Mouse (Mus musculus) embryonic facial prominence, embryonic 15.5 days (tissue): ENCODE results near the gene Dchs2. TPM values are rescaled to one million over a fixed set of nuclear protein-coding genes. Genes with fewer than 3 reads are reported as not detected.

Experiments
- ATAC-seq: fragments of 200-750 bp; cut with Nextera tagmentation; 2 replicates; pipeline ENCODE4 v1.8.0; 2017; ENCODE audit warnings: low read depth, moderate TSS enrichment; ENCODE audit not compliant: insufficient number of reproducible peaks, low FRiP score, low TSS enrichment
- H3K27ac ChIP-seq: fragments of 300-500 bp; sonication (generic); replicated peaks from 2 replicates; pipeline ENCODE4 v1.5.1; 2015; ENCODE audit warnings: mild to moderate bottlenecking, inconsistent platforms
- H3K27me3 ChIP-seq: fragments of 300-500 bp; sonication (generic); 2 replicates; pipeline ENCODE4 v1.6.1; 2015; ENCODE audit warnings: inconsistent platforms
- H3K36me3 ChIP-seq: fragments of 300-500 bp; sonication (generic); 2 replicates; pipeline ENCODE4 v1.6.1; 2015; ENCODE audit warnings: mild to moderate bottlenecking, inconsistent platforms
- H3K4me1 ChIP-seq: fragments of 300-500 bp; sonication (generic); 2 replicates; pipeline ENCODE4 v1.6.1; 2015; ENCODE audit warnings: inconsistent platforms
- H3K4me2 ChIP-seq: fragments of 300-500 bp; sonication (generic); replicated peaks from 2 replicates; pipeline ENCODE4 v1.6.1; 2015; ENCODE audit warnings: mild to moderate bottlenecking, inconsistent platforms
- H3K4me3 ChIP-seq: fragments of 300-500 bp; sonication (generic); replicated peaks from 2 replicates; pipeline ENCODE4 v1.5.1; 2015; ENCODE audit warnings: mild to moderate bottlenecking, inconsistent platforms
- H3K9ac ChIP-seq: fragments of 300-500 bp; sonication (generic); 2 replicates; pipeline ENCODE4 v1.6.1; 2015; ENCODE audit warnings: inconsistent platforms
- H3K9me3 ChIP-seq: fragments of 300-500 bp; sonication (generic); replicated peaks from 2 replicates; pipeline ENCODE4 v1.6.1; 2016; ENCODE audit warnings: inconsistent platforms
- WGBS: fragments of 180-500 bp; shearing (Covaris S2); methylation state at CpG from one replicate; pipeline ENCODE4 v1.1.7; 2015; 5-methylcytosine and 5-hydroxymethylcytosine counted together
- polyA plus RNA-seq: library from polyadenylated mRNA; unstranded; fragments of >200 nt; fragmentation: Nextera tagmentation; extraction: Ambion mirVana; gene quantifications from 2 replicates; pipeline ENCODE4 v1.2.1, GENCODE M21; 2015

Gene Dchs2
- polyA plus RNA-seq = 1.1 and 1.2 TPM in 2 replicates

GRCm38 (mm10) chr3:83127726-83128448, at the start of gene Dchs2:
TSS of gene Dchs2 (plus strand) at chr3:83127948.
- H3K27me3 ChIP-seq = peaks cover 65% of the 10 kb centered on the region

DNA sequence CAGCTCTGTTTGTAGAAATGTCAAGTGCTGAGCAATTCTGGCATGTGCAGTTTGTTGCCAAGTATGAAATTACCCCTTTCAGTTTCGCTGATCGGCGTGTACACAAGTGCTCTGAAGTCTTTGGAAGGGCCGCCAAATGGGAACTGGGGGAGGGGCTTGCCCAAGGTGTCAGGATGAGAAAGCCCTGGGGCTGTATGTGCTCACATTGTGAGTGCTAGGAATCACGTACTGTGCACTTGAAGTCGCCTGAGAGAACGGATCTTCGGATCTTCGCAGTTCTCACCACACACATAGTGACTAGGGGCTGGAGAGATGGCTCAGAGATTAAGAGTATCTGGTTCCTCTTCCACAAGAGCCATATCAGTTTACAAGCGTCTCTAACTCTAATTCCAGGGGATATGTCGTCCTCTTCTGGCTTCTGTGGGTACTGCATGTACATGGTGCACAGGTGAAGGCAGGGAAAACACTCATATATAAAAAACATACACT, 47.1 kb upstream of the Dchs2 start:
- ATAC-seq = peak; percentile 77
- H3K4me1 ChIP-seq = peaks cover 6% of the 10 kb centered on the region
- H3K4me3 ChIP-seq = peak overlapping the region; percentile 36
- H3K36me3 ChIP-seq = no peaks in the 10 kb centered on the region
- H3K9me3 ChIP-seq = no peaks in the 10 kb centered on the region
- WGBS = under 1% methylated on average over 11 of the region's 11 CpGs
- H3K4me2 ChIP-seq = peak overlapping the region; percentile 57
- no peak overlapping the region for H3K9ac ChIP-seq
- H3K27me3 ChIP-seq = no peaks in the 10 kb centered on the region
- 0 out of 2 replicates have a peak overlapping the region, but pooled peaks have one; percentile 48 for H3K27ac ChIP-seq

More at GRCm38 (mm10) chr3:83127726-83128448, at the start of gene Dchs2:
- Histone ChIP-seq H3K9me3 (no peaks in the 10 kb centered on the region), H3K27ac (peak within 1 kb of the TSS; percentile 66), H3K4me3 (peak within 1 kb of the TSS; percentile 55), H3K4me1 (peaks cover 34% of the 10 kb centered on the region), H3K4me2 (peak within 1 kb of the TSS; percentile 98), H3K36me3 (no peaks in the 10 kb centered on the region), H3K9ac (peak within 1 kb of the TSS; percentile 21)
- WGBS = 1% methylated on average over 55 of the region's 55 CpGs
- ATAC-seq = peak; percentile 40; the same call in 1 of the 2 replicates

DNA sequence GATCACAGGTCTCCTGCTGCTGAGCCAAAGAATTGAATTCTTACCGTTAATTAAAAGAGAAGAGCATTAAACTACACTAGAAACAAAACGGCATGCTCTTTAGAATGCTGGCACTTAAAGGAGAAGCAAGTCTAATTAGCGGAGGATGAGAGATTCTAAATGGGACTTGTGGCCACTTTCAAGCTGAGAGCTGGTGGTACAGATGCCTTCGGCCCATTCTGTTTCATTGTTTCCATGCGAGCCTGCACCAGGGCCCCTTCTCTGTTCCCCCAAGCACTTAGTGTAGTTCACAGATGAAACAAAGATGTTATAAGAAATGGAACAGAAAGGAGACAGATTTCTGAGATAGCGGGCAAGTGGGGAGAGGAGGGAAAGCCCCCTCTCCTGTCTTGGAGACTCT, 30.2 kb upstream of the Dchs2 start:
- Histone ChIP-seq H3K9ac (no peak overlapping the region), H3K4me2 (no peak overlapping the region), H3K4me1 (peaks cover 6% of the 10 kb centered on the region), H3K36me3 (no peaks in the 10 kb centered on the region), H3K27me3 (no peaks in the 10 kb centered on the region), H3K4me3 (no peak overlapping the region), H3K27ac (no peak overlapping the region), H3K9me3 (no peaks in the 10 kb centered on the region)
- no peak for ATAC-seq
- WGBS = 63% methylated on average over 6 of the region's 6 CpGs

DNA sequence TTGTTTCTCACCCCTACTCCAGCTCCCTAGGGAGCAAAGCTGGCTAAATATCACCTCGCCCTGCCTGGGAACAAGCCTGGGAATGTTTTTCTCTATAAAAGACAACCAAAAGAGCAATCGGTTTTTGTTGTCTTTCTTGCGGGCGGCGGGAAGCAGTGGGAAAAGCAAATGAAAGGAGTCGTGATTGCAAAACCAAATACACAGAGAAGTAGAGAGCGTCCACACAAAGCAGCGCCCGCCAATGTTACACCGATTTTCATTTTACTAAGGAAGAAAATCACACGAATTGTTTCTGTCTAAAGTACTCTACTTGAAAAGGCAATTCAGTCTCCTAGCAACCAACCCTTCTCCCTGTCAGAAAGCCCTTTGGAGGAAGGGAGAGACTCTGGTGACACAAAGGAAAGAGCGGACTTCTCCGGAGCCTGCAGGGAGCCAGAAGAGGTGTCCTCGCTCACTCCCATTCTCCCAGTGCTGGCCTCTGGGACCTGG, 29.2 kb upstream of the Dchs2 start:
- WGBS = 18% methylated on average over 14 of the region's 14 CpGs
- Histone ChIP-seq H3K36me3 (no peaks in the 10 kb centered on the region), H3K27ac (no peak overlapping the region), H3K4me1 (peaks cover 6% of the 10 kb centered on the region), H3K4me2 (peak overlapping the region; percentile 44), H3K27me3 (no peaks in the 10 kb centered on the region), H3K9me3 (no peaks in the 10 kb centered on the region), H3K4me3 (peak overlapping the region; percentile 23), H3K9ac (0 out of 2 replicates have a peak overlapping the region, but pooled peaks have one; percentile 7)
- no peak for ATAC-seq

GRCm38 (mm10) chr3:83099139-83099538, 28.6 kb upstream of the Dchs2 start:
- H3K27me3 ChIP-seq = no peaks in the 10 kb centered on the region
- no peaks in the 10 kb centered on the region for H3K9me3 ChIP-seq
- H3K4me2 ChIP-seq = peak overlapping the region; percentile 44
- peaks cover 6% of the 10 kb centered on the region for H3K4me1 ChIP-seq
- no peak for ATAC-seq
- no peak overlapping the region for H3K4me3 ChIP-seq
- no peak overlapping the region for H3K27ac ChIP-seq
- no peak overlapping the region for H3K9ac ChIP-seq
- H3K36me3 ChIP-seq = no peaks in the 10 kb centered on the region
- 91% methylated on average over 1 of the region's 1 CpGs for WGBS

- no peaks in the 10 kb centered on the region for H3K9me3 ChIP-seq
- H3K27ac ChIP-seq = no peak overlapping the region
- 78% methylated on average over 6 of the region's 6 CpGs for WGBS
- no peak for ATAC-seq
- peaks cover 6% of the 10 kb centered on the region for H3K4me1 ChIP-seq
- H3K27me3 ChIP-seq = no peaks in the 10 kb centered on the region
- no peak overlapping the region for H3K9ac ChIP-seq
- no peaks in the 10 kb centered on the region for H3K36me3 ChIP-seq
- H3K4me2 ChIP-seq = no peak overlapping the region
- no peak overlapping the region for H3K4me3 ChIP-seq
These were observed 28.1 kb upstream of the Dchs2 start for GRCm38 (mm10) chr3:83099651-83100050.

GRCm38 (mm10) chr3:83102286-83102685, 25.5 kb upstream of the Dchs2 start:
- WGBS = 79% methylated on average over 6 of the region's 6 CpGs
- no peak for ATAC-seq

DNA sequence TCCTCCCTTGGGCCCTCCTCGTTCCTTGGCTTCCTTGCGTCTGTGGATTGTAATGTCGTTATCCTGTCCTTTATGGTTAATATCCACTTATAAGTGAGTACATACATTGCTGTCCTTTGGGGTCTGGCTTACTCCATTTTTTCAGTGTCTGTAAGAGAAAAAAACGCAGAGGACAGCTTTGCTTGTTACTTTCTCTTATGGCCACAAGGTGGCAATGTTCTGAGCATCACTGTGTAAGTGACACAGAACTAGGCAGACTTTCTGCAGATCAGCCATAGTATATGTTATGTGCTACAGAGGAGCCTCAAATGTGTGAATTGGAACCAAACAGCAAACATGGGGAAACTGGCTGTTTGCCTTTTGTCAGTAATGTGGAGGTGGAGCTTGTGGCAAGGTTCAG, 17.6 kb upstream of the Dchs2 start:
- Histone ChIP-seq H3K36me3 (no peaks in the 10 kb centered on the region), H3K9me3 (no peaks in the 10 kb centered on the region), H3K27ac (no peak overlapping the region), H3K27me3 (peaks cover 2% of the 10 kb centered on the region; the same call in 1 of the 2 replicates), H3K4me3 (no peak overlapping the region), H3K4me2 (no peak overlapping the region), H3K4me1 (0 out of 2 replicates have a peak, but pooled peaks cover 13% of the 10 kb centered on the region), H3K9ac (no peak overlapping the region)
- no peak for ATAC-seq
- WGBS = 25% methylated on average over 4 of the region's 4 CpGs

More at GRCm38 (mm10) chr3:83102286-83102685, 25.5 kb upstream of the Dchs2 start:
- no peaks in the 10 kb centered on the region for H3K9me3 ChIP-seq
- peaks cover 6% of the 10 kb centered on the region for H3K4me1 ChIP-seq
- no peak overlapping the region for H3K27ac ChIP-seq
- no peak overlapping the region for H3K9ac ChIP-seq
- no peaks in the 10 kb centered on the region for H3K36me3 ChIP-seq
- peaks cover under 1% of the 10 kb centered on the region; the same call in 1 of the 2 replicates for H3K27me3 ChIP-seq
- no peak overlapping the region for H3K4me3 ChIP-seq
- no peak overlapping the region for H3K4me2 ChIP-seq

- Histone ChIP-seq H3K9me3 (no peaks in the 10 kb centered on the region), H3K4me2 (no peak overlapping the region), H3K4me3 (no peak overlapping the region), H3K4me1 (0 out of 2 replicates have a peak, but pooled peaks cover 14% of the 10 kb centered on the region), H3K9ac (no peak overlapping the region), H3K36me3 (no peaks in the 10 kb centered on the region), H3K27ac (no peak overlapping the region), H3K27me3 (peaks cover 2% of the 10 kb centered on the region; the same call in 1 of the 2 replicates)
- no peak for ATAC-seq
- 47% methylated on average over 7 of the region's 7 CpGs for WGBS
These were observed 16.1 kb upstream of the Dchs2 start for GRCm38 (mm10) chr3:83111485-83112261.

GRCm38 (mm10) chr3:83112869-83113268, 14.9 kb upstream of the Dchs2 start:
- WGBS = 43% methylated on average over 3 of the region's 3 CpGs
- Histone ChIP-seq H3K27me3 (no peaks in the 10 kb centered on the region), H3K36me3 (no peaks in the 10 kb centered on the region), H3K4me1 (peaks cover 20% of the 10 kb centered on the region; the same call in 1 of the 2 replicates), H3K27ac (no peak overlapping the region), H3K4me2 (no peak overlapping the region), H3K9me3 (no peaks in the 10 kb centered on the region), H3K9ac (no peak overlapping the region), H3K4me3 (no peak overlapping the region)
- ATAC-seq = no peak

GRCm38 (mm10) chr3:83114946-83115345, 12.8 kb upstream of the Dchs2 start:
- no peak for ATAC-seq
- Histone ChIP-seq H3K27ac (no peak overlapping the region), H3K27me3 (no peaks in the 10 kb centered on the region), H3K9ac (no peak overlapping the region), H3K9me3 (no peaks in the 10 kb centered on the region), H3K4me1 (peaks cover 20% of the 10 kb centered on the region; the same call in 1 of the 2 replicates), H3K4me2 (no peak overlapping the region), H3K4me3 (no peak overlapping the region), H3K36me3 (no peaks in the 10 kb centered on the region)
- WGBS = 34% methylated on average over 1 of the region's 1 CpGs
